Mouse (Mus musculus): ENCODE measurements around the gene Pdc. TPM values are rescaled to one million over a fixed set of nuclear protein-coding genes. Genes with fewer than 3 reads are reported as not detected.
"Not testable (repeated sequence)": the region's sequence is repeated elsewhere in the genome, so short reads cannot be mapped to it uniquely, and the experiment has no call there.

Pdc gene
- polyA plus RNA-seq (2015; fragmentation: Nextera tagmentation; extraction: Ambion mirVana), result not detected in 2 replicates

- Histone ChIP-seq H3K4me3 (ENCODE audit: low read depth, low read length) (no peak within 1 kb of the TSS), H3K27me3 (ENCODE audit: control insufficient read depth, insufficient read depth, low read depth, low read length) (no peaks in the 10 kb centered on the region), H3K36me3 (ENCODE audit: control insufficient read depth, insufficient read depth) (no peaks in the 10 kb centered on the region), H3K27ac (ENCODE audit: low read length) (no peak within 1 kb of the TSS), H3K4me2 (ENCODE audit: low read depth, low read length) (no peak within 1 kb of the TSS), H3K4me1 (ENCODE audit: control insufficient read depth, low read depth, low read length) (no peaks in the 10 kb centered on the region), H3K9ac (ENCODE audit: low read depth, low read length) (no peak within 1 kb of the TSS), H3K9me3 (replicated peaks; ENCODE audit: control insufficient read depth, low read length) (no peaks in the 10 kb centered on the region)
- no peak for ATAC-seq (ENCODE audit: low read depth)
- whole genome bisulfite sequencing (ENCODE audit: insufficient replicate concordance), result 53% methylated on average over 1 of the region's 1 CpGs
Measured at GRCm38 (mm10) chr1:150319205-150319604, at the start of gene Pdc. Pdc (plus strand) TSS chr1:150319417.

- not testable (repeated sequence) for H3K4me2 ChIP-seq (ENCODE audit: low read depth, low read length); H3K4me3 ChIP-seq (ENCODE audit: low read depth, low read length); ATAC-seq (ENCODE audit: low read depth); H3K27ac ChIP-seq (ENCODE audit: low read length); H3K27me3 ChIP-seq (ENCODE audit: control insufficient read depth, insufficient read depth, low read depth, low read length); H3K36me3 ChIP-seq (ENCODE audit: control insufficient read depth, insufficient read depth); H3K9ac ChIP-seq (ENCODE audit: low read depth, low read length); H3K9me3 ChIP-seq (replicated peaks; ENCODE audit: control insufficient read depth, low read length); H3K4me1 ChIP-seq (ENCODE audit: control insufficient read depth, low read depth, low read length)
- WGBS (ENCODE audit: insufficient replicate concordance), result 45% methylated on average over 3 of the region's 3 CpGs
Measured at GRCm38 (mm10) chr1:150294051-150294450, 25.2 kb upstream of the Pdc start.

- no peak overlapping the region for H3K9ac ChIP-seq (ENCODE audit: low read depth, low read length)
- H3K4me1 ChIP-seq (ENCODE audit: control insufficient read depth, low read depth, low read length), result no peaks in the 10 kb centered on the region
- WGBS (ENCODE audit: insufficient replicate concordance), result 38% methylated on average over 1 of the region's 1 CpGs
- H3K4me3 ChIP-seq (ENCODE audit: low read depth, low read length), result no peak overlapping the region
- H3K27ac ChIP-seq (ENCODE audit: low read length), result no peak overlapping the region
- no peaks in the 10 kb centered on the region for H3K9me3 ChIP-seq (replicated peaks; ENCODE audit: control insufficient read depth, low read length)
- H3K36me3 ChIP-seq (ENCODE audit: control insufficient read depth, insufficient read depth), result no peaks in the 10 kb centered on the region
- no peaks in the 10 kb centered on the region for H3K27me3 ChIP-seq (ENCODE audit: control insufficient read depth, insufficient read depth, low read depth, low read length)
- no peak overlapping the region for H3K4me2 ChIP-seq (ENCODE audit: low read depth, low read length)
- no peak for ATAC-seq (ENCODE audit: low read depth)
Measured at GRCm38 (mm10) chr1:150307599-150307998, 11.6 kb upstream of the Pdc start.

- no peak for ATAC-seq (ENCODE audit: low read depth)
- Histone ChIP-seq H3K9me3 (replicated peaks; ENCODE audit: control insufficient read depth, low read length) (no peaks in the 10 kb centered on the region), H3K4me3 (ENCODE audit: low read depth, low read length) (no peak overlapping the region), H3K36me3 (ENCODE audit: control insufficient read depth, insufficient read depth) (no peaks in the 10 kb centered on the region), H3K27ac (ENCODE audit: low read length) (no peak overlapping the region), H3K4me2 (ENCODE audit: low read depth, low read length) (no peak overlapping the region), H3K4me1 (ENCODE audit: control insufficient read depth, low read depth, low read length) (no peaks in the 10 kb centered on the region), H3K27me3 (ENCODE audit: control insufficient read depth, insufficient read depth, low read depth, low read length) (no peaks in the 10 kb centered on the region), H3K9ac (ENCODE audit: low read depth, low read length) (no peak overlapping the region)
- 27% methylated on average over 2 of the region's 2 CpGs for WGBS (ENCODE audit: insufficient replicate concordance)
Measured at GRCm38 (mm10) chr1:150335111-150335510, 15.9 kb downstream of the Pdc start.

- WGBS (ENCODE audit: insufficient replicate concordance), result 60% methylated on average over 1 of the region's 1 CpGs
- no peak for ATAC-seq (ENCODE audit: low read depth)
- H3K27ac ChIP-seq (ENCODE audit: low read length), result no peak overlapping the region
Measured at GRCm38 (mm10) chr1:150360864-150361263, 41.6 kb downstream of the Pdc start.

GRCm38 (mm10) chr1:150372895-150373294, 53.7 kb downstream of the Pdc start:
- no peaks in the 10 kb centered on the region for H3K4me1 ChIP-seq (ENCODE audit: control insufficient read depth, low read depth, low read length)
- ATAC-seq (ENCODE audit: low read depth), result no peak

More at GRCm38 (mm10) chr1:150360864-150361263, 41.6 kb downstream of the Pdc start:
- no peaks in the 10 kb centered on the region for H3K4me1 ChIP-seq (ENCODE audit: control insufficient read depth, low read depth, low read length)
- H3K36me3 ChIP-seq (ENCODE audit: control insufficient read depth, insufficient read depth), result peaks cover 10% of the 10 kb centered on the region
- no peak overlapping the region for H3K9ac ChIP-seq (ENCODE audit: low read depth, low read length)
- no peak overlapping the region for H3K4me3 ChIP-seq (ENCODE audit: low read depth, low read length)
- no peaks in the 10 kb centered on the region for H3K9me3 ChIP-seq (replicated peaks; ENCODE audit: control insufficient read depth, low read length)
- no peaks in the 10 kb centered on the region for H3K27me3 ChIP-seq (ENCODE audit: control insufficient read depth, insufficient read depth, low read depth, low read length)
- no peak overlapping the region for H3K4me2 ChIP-seq (ENCODE audit: low read depth, low read length)

GRCm38 (mm10) chr1:150374247-150374646, 55.0 kb downstream of the Pdc start:
- Histone ChIP-seq H3K27ac (ENCODE audit: low read length) (no peak overlapping the region), H3K36me3 (ENCODE audit: control insufficient read depth, insufficient read depth) (no peaks in the 10 kb centered on the region; the same call in 1 of the 2 replicates), H3K9me3 (replicated peaks; ENCODE audit: control insufficient read depth, low read length) (no peaks in the 10 kb centered on the region), H3K4me1 (ENCODE audit: control insufficient read depth, low read depth, low read length) (no peaks in the 10 kb centered on the region), H3K4me2 (ENCODE audit: low read depth, low read length) (no peak overlapping the region), H3K9ac (ENCODE audit: low read depth, low read length) (no peak overlapping the region), H3K27me3 (ENCODE audit: control insufficient read depth, insufficient read depth, low read depth, low read length) (no peaks in the 10 kb centered on the region), H3K4me3 (ENCODE audit: low read depth, low read length) (no peak overlapping the region)
- 66% methylated on average over 2 of the region's 2 CpGs for WGBS (ENCODE audit: insufficient replicate concordance)
- ATAC-seq (ENCODE audit: low read depth), result no peak

More at GRCm38 (mm10) chr1:150372895-150373294, 53.7 kb downstream of the Pdc start:
- 52% methylated on average over 3 of the region's 3 CpGs for WGBS (ENCODE audit: insufficient replicate concordance)
- no peaks in the 10 kb centered on the region; the same call in 1 of the 2 replicates for H3K36me3 ChIP-seq (ENCODE audit: control insufficient read depth, insufficient read depth)
- H3K4me3 ChIP-seq (ENCODE audit: low read depth, low read length), result no peak overlapping the region
- H3K9ac ChIP-seq (ENCODE audit: low read depth, low read length), result no peak overlapping the region
- no peaks in the 10 kb centered on the region for H3K9me3 ChIP-seq (replicated peaks; ENCODE audit: control insufficient read depth, low read length)
- H3K27me3 ChIP-seq (ENCODE audit: control insufficient read depth, insufficient read depth, low read depth, low read length), result no peaks in the 10 kb centered on the region
- no peak overlapping the region for H3K4me2 ChIP-seq (ENCODE audit: low read depth, low read length)
- H3K27ac ChIP-seq (ENCODE audit: low read length), result no peak overlapping the region

Other genes starting within 250 kb of the Pdc start
- gene Ptgs2, start 219.4 kb upstream of the Pdc start, polyA plus RNA-seq (2015; fragmentation: Nextera tagmentation; extraction: Ambion mirVana), result not detected in 2 replicates
- 59.5 and 66.0 TPM in 2 replicates for gene Tpr, start 73.4 kb downstream of the Pdc start, polyA plus RNA-seq (2015; fragmentation: Nextera tagmentation; extraction: Ambion mirVana)
- gene Odr4, start 73.7 kb downstream of the Pdc start, polyA plus RNA-seq (2015; fragmentation: Nextera tagmentation; extraction: Ambion mirVana), result 14.7 and 15.8 TPM in 2 replicates
- gene Prg4, start 146.7 kb downstream of the Pdc start, polyA plus RNA-seq (2015; fragmentation: Nextera tagmentation; extraction: Ambion mirVana), result 0.14 and 0.15 TPM in 2 replicates

Measured in liver, embryonic 16.5 days (tissue).